Mouse (Mus musculus) stomach, postnatal 0 days (tissue): ENCODE measurements around the gene Ccdc13. TPM values are rescaled to one million over a fixed set of nuclear protein-coding genes. Genes with fewer than 3 reads are reported as not detected.
A peak's percentile ranks its signal among the peaks of the same experiment; 100 is the strongest.

ENCODE experiments used
- ATAC-seq: fragments of 200-750 bp; cut with Nextera tagmentation; 2 replicates; pipeline ENCODE4 v1.8.0; 2017; ENCODE audit not compliant: low FRiP score, low TSS enrichment
- DNase-seq: peaks from one replicate; pipeline ENCODE4 v3.0.0-alpha.2; 2016; ENCODE audit warnings: low spot score
- H3K27ac ChIP-seq: fragments of 300-500 bp; sonication (generic); replicated peaks from 2 replicates; pipeline ENCODE4 v1.5.1; 2014; ENCODE audit warnings: mild to moderate bottlenecking, control low read depth
- H3K27me3 ChIP-seq: fragments of 300-500 bp; sonication (generic); 2 replicates; pipeline ENCODE4 v1.6.1; 2014; ENCODE audit warnings: low read length; ENCODE audit not compliant: control insufficient read depth, insufficient read depth
- H3K36me3 ChIP-seq: fragments of 300-500 bp; sonication (generic); 2 replicates; pipeline ENCODE4 v1.6.1; 2014; ENCODE audit warnings: low read length, mixed read lengths; ENCODE audit not compliant: control insufficient read depth, insufficient read depth
- H3K4me1 ChIP-seq: fragments of 300-500 bp; sonication (generic); replicated peaks from 2 replicates; pipeline ENCODE4 v1.6.1; 2014; ENCODE audit warnings: antibody characterized with exemption; ENCODE audit not compliant: control insufficient read depth, insufficient read depth
- H3K4me2 ChIP-seq: fragments of 300-500 bp; sonication (generic); replicated peaks from 2 replicates; pipeline ENCODE4 v1.6.1; 2014; ENCODE audit warnings: low read depth, mild to moderate bottlenecking, control low read depth, moderate library complexity
- H3K4me3 ChIP-seq: fragments of 300-500 bp; sonication (generic); 2 replicates; pipeline ENCODE4 v1.5.1; 2014; ENCODE audit warnings: low read depth, low read length, control low read depth
- H3K9ac ChIP-seq: fragments of 300-500 bp; sonication (generic); 2 replicates; pipeline ENCODE4 v1.6.1; 2014; ENCODE audit warnings: mild to moderate bottlenecking, low read length, control low read depth, mixed read lengths
- H3K9me3 ChIP-seq: fragments of 300-500 bp; sonication (generic); 2 replicates; pipeline ENCODE4 v1.6.1; 2016; ENCODE audit warnings: low read length; ENCODE audit not compliant: control insufficient read depth
- CTCF ChIP-seq: IDR thresholded peaks from 2 replicates; pipeline ENCODE4 v1.5.1; 2016; ENCODE audit warnings: antibody characterized with exemption, low read depth, mild to moderate bottlenecking, moderate library complexity
- EP300 ChIP-seq: optimal IDR thresholded peaks from 2 replicates; pipeline ENCODE3; 2016; ENCODE audit warnings: antibody characterized with exemption
- WGBS: fragments of 180-500 bp; shearing (Covaris S2); extraction: QIAGEN DNeasy Blood & Tissue Kit; methylation state at CpG from one replicate; pipeline ENCODE4 v1.1.7; 2014; 5-methylcytosine and 5-hydroxymethylcytosine counted together
- polyA plus RNA-seq: library from polyadenylated mRNA; unstranded; fragments of >200 nt; fragmentation: Nextera tagmentation; extraction: Ambion mirVana; gene quantifications from 2 replicates; pipeline ENCODE4 v1.2.1, GENCODE M21; 2015

Gene Ccdc13
- polyA plus RNA-seq, 1 experiment from 2014 or later: 0.19 TPM

GRCm38 (mm10) chr9:121794972-121795539 lies 44.2 kb downstream of the Ccdc13 start:
- TF ChIP-seq CTCF: no peak
- no peak for TF ChIP-seq EP300
- H3K4me2 ChIP-seq: no peak overlapping the region
- H3K4me1 ChIP-seq: 0 out of 2 replicates have a peak, but pooled peaks cover 2% of the 10 kb centered on the region
- no peaks in the 10 kb centered on the region for H3K9me3 ChIP-seq
- 54% methylated on average over 1 of the region's 1 CpGs for WGBS
- H3K27ac ChIP-seq: no peak overlapping the region; the same call in 1 of the 2 replicates
- no peaks in the 10 kb centered on the region for H3K36me3 ChIP-seq
- no peak overlapping the region for H3K4me3 ChIP-seq
- H3K9ac ChIP-seq: no peak overlapping the region
- no peak for DNase-seq
- no peaks in the 10 kb centered on the region for H3K27me3 ChIP-seq
- peak; percentile 36; the same call in 1 of the 2 replicates for ATAC-seq

- WGBS: 46% methylated on average over 24 of the region's 24 CpGs
Measured at GRCm38 (mm10) chr9:121791757-121792521, 47.3 kb downstream of the Ccdc13 start, which contains the start of gene Hhatl. Gene Hhatl, minus strand, starts transcription at chr9:121792507.

GRCm38 (mm10) chr9:121791206-121791605 lies 48.1 kb downstream of the Ccdc13 start:
- peak; percentile 43; the same call in 1 of the 2 replicates for ATAC-seq
- Histone ChIP-seq H3K27ac (peak overlapping the region; percentile 30; the same call in 1 of the 2 replicates), H3K4me3 (no peak overlapping the region), H3K9me3 (no peaks in the 10 kb centered on the region), H3K36me3 (no peaks in the 10 kb centered on the region), H3K9ac (no peak overlapping the region), H3K27me3 (no peaks in the 10 kb centered on the region), H3K4me1 (no peaks in the 10 kb centered on the region), H3K4me2 (peak overlapping the region; percentile 8; the same call in 1 of the 2 replicates)
- DNase-seq: peak; percentile 77
- TF ChIP-seq CTCF: 0 out of 2 replicates have a peak, but pooled peaks have one; percentile 3
- TF ChIP-seq EP300: no peak
- 11% methylated on average over 5 of the region's 5 CpGs for WGBS

More at GRCm38 (mm10) chr9:121791757-121792521, 47.3 kb downstream of the Ccdc13 start, which contains the start of gene Hhatl:
- no peak for ATAC-seq
- no peaks in the 10 kb centered on the region for H3K4me1 ChIP-seq
- H3K36me3 ChIP-seq: no peaks in the 10 kb centered on the region
- no peak for TF ChIP-seq EP300
- TF ChIP-seq CTCF: no peak
- DNase-seq: no peak
- H3K4me2 ChIP-seq: peak within 1 kb of the TSS; percentile 8; the same call in 1 of the 2 replicates
- H3K4me3 ChIP-seq: no peak within 1 kb of the TSS
- H3K9ac ChIP-seq: no peak within 1 kb of the TSS
- peak within 1 kb of the TSS; percentile 30; the same call in 1 of the 2 replicates for H3K27ac ChIP-seq
- H3K27me3 ChIP-seq: no peaks in the 10 kb centered on the region
- H3K9me3 ChIP-seq: no peaks in the 10 kb centered on the region

GRCm38 (mm10) chr9:121786359-121786758 lies 52.9 kb downstream of the Ccdc13 start:
- Histone ChIP-seq H3K36me3 (no peaks in the 10 kb centered on the region), H3K4me2 (no peak overlapping the region), H3K4me1 (no peaks in the 10 kb centered on the region), H3K9me3 (no peaks in the 10 kb centered on the region), H3K27me3 (no peaks in the 10 kb centered on the region), H3K27ac (no peak overlapping the region), H3K9ac (no peak overlapping the region), H3K4me3 (no peak overlapping the region)
- DNase-seq: no peak
- WGBS: 73% methylated on average over 2 of the region's 2 CpGs
- no peak for ATAC-seq
- TF ChIP-seq CTCF (no peak), EP300 (no peak)

- 86% methylated on average over 8 of the region's 8 CpGs for whole genome bisulfite sequencing
- no peak overlapping the region for H3K4me2 ChIP-seq
Measured at GRCm38 (mm10) chr9:121785261-121785660, 54.0 kb downstream of the Ccdc13 start.

More at GRCm38 (mm10) chr9:121785261-121785660, 54.0 kb downstream of the Ccdc13 start:
- Histone ChIP-seq H3K27ac (no peak overlapping the region), H3K9me3 (no peaks in the 10 kb centered on the region), H3K4me3 (no peak overlapping the region), H3K9ac (no peak overlapping the region), H3K36me3 (no peaks in the 10 kb centered on the region), H3K27me3 (no peaks in the 10 kb centered on the region), H3K4me1 (no peaks in the 10 kb centered on the region)
- ATAC-seq (no peak), DNase-seq (no peak)
- TF ChIP-seq EP300: no peak
- no peak for TF ChIP-seq CTCF
